12 mouse cellular contexts compared by ENCODE assay signal in genomic region chr16:55571106-55571505, GRCm38 (mm10).
DNase-seq lines count a peak whose midpoint lies in the region; ATAC-seq and TF ChIP-seq lines count a peak whose summit lies in the region.
"Had no signal": no experiment of that assay in that cellular context is flagged by ENCODE, and none has a peak within 500 bp of the region (broad histone marks: within the 10 kb centered on the region; RNA-seq: fewer than 3 reads in every experiment).

No protein-coding gene starts in this region.

- H3K4me3 ChIP-seq in intestine, embryonic 14.5 days (ENCODE audit: low read depth, low read length), result no peak overlapping the region
- H3K4me3 ChIP-seq in intestine, postnatal 0 days (ENCODE audit: low read depth, low read length), result no peak overlapping the region
- no peak overlapping the region for H3K4me3 ChIP-seq in intestine, embryonic 15.5 days (replicated peaks)
- H3K4me3 ChIP-seq in lung, embryonic 16.5 days (ENCODE audit: low read length), result no peak overlapping the region
- H3K4me3 ChIP-seq: forebrain, embryonic 15.5 days; layer of hippocampus, adult 2 months had no signal

- H3K4me2 ChIP-seq in intestine, embryonic 14.5 days (ENCODE audit: low read length), result no peak overlapping the region
- no peak overlapping the region for H3K4me2 ChIP-seq in intestine, postnatal 0 days (replicated peaks; ENCODE audit: low read depth)
- no peak overlapping the region for H3K4me2 ChIP-seq in intestine, embryonic 15.5 days (replicated peaks)
- H3K4me2 ChIP-seq in lung, embryonic 16.5 days (ENCODE audit: low read depth, low read length), result no peak overlapping the region
- H3K4me2 ChIP-seq: forebrain, embryonic 15.5 days had no signal

- 46% methylated on average over 7 of the region's 7 CpGs for WGBS in intestine, embryonic 14.5 days
- WGBS in intestine, postnatal 0 days, result 57% methylated on average over 7 of the region's 7 CpGs
- 51% methylated on average over 7 of the region's 7 CpGs for WGBS in intestine, embryonic 15.5 days
- WGBS in lung, embryonic 16.5 days, result 35% methylated on average over 7 of the region's 7 CpGs

- H3K27me3 ChIP-seq in intestine, embryonic 14.5 days (replicated peaks; ENCODE audit: control insufficient read depth, insufficient read depth, low read length), result no peaks in the 10 kb centered on the region
- H3K27me3 ChIP-seq in intestine, postnatal 0 days (replicated peaks; ENCODE audit: control insufficient read depth, insufficient read depth, low read length), result no peaks in the 10 kb centered on the region
- H3K27me3 ChIP-seq in intestine, embryonic 15.5 days (replicated peaks), result no peaks in the 10 kb centered on the region
- H3K27me3 ChIP-seq in lung, embryonic 16.5 days (ENCODE audit: control insufficient read depth, insufficient read depth, low read depth, low read length), result no peaks in the 10 kb centered on the region
- H3K27me3 ChIP-seq: forebrain, embryonic 15.5 days had no signal

- no peak for DNase-seq in intestine, embryonic 14.5 days (ENCODE audit: low spot score)
- DNase-seq in fibroblast of lung, adult 2 months (ENCODE audit: low read depth), result peak; percentile 11
- DNase-seq in thymus, postnatal 10 days (ENCODE audit: low spot score in 2 of 2), result no peak
- DNase-seq in ovary, postnatal 10 days (ENCODE audit: low spot score), result no peak
- no peak for DNase-seq in adrenal gland, postnatal 25 days
- DNase-seq: cerebellum, adult 11 months; thymus, adult 18-20 months had no signal

- H3K9me3 ChIP-seq in intestine, embryonic 14.5 days (ENCODE audit: control insufficient read depth, low read length), result no peaks in the 10 kb centered on the region
- H3K9me3 ChIP-seq in intestine, postnatal 0 days (ENCODE audit: control insufficient read depth), result no peaks in the 10 kb centered on the region
- no peaks in the 10 kb centered on the region for H3K9me3 ChIP-seq in intestine, embryonic 15.5 days
- H3K9me3 ChIP-seq in lung, embryonic 16.5 days (ENCODE audit: control insufficient read depth, low read length), result no peaks in the 10 kb centered on the region
- H3K9me3 ChIP-seq: forebrain, embryonic 15.5 days had no signal

- TF ChIP-seq CTCF in intestine, postnatal 0 days (IDR thresholded peaks at IDR 0.05; ENCODE audit: low read depth), result no peak

- H3K27ac ChIP-seq in intestine, embryonic 14.5 days (ENCODE audit: low read depth), result peak overlapping the region; percentile 51; the same call in 1 of the 2 replicates
- no peak overlapping the region for H3K27ac ChIP-seq in intestine, postnatal 0 days (ENCODE audit: low read depth, low read length)
- 0 out of 2 replicates have a peak overlapping the region, but pooled peaks have one; percentile 32 for H3K27ac ChIP-seq in intestine, embryonic 15.5 days
- H3K27ac ChIP-seq in lung, embryonic 16.5 days (ENCODE audit: low read length), result 0 out of 2 replicates have a peak overlapping the region, but pooled peaks have one; percentile 1
- H3K27ac ChIP-seq: forebrain, embryonic 15.5 days; layer of hippocampus, adult 2 months had no signal

- ATAC-seq in intestine, embryonic 14.5 days (replicated peaks; ENCODE audit: low FRiP score, low TSS enrichment, low read depth), result no peak
- ATAC-seq in intestine, postnatal 0 days, result no peak
- ATAC-seq in intestine, embryonic 15.5 days, result peak; percentile 48; the same call in 1 of the 2 replicates
- peak; percentile 91 for ATAC-seq in lung, embryonic 16.5 days (ENCODE audit: low read depth)
- ATAC-seq: forebrain, embryonic 15.5 days had no signal

- 0 out of 2 replicates have a peak, but pooled peaks cover 8% of the 10 kb centered on the region for H3K4me1 ChIP-seq in intestine, embryonic 14.5 days (replicated peaks; ENCODE audit: control insufficient read depth, insufficient read depth, low read length)
- H3K4me1 ChIP-seq in intestine, postnatal 0 days (replicated peaks; ENCODE audit: control insufficient read depth, insufficient read depth, low read length), result no peaks in the 10 kb centered on the region
- no peaks in the 10 kb centered on the region for H3K4me1 ChIP-seq in intestine, embryonic 15.5 days (replicated peaks)
- H3K4me1 ChIP-seq in lung, embryonic 16.5 days (replicated peaks; ENCODE audit: control insufficient read depth, insufficient read depth, low read length), result no peaks in the 10 kb centered on the region; the same call in 1 of the 2 replicates
- H3K4me1 ChIP-seq: forebrain, embryonic 15.5 days had no signal

- H3K36me3 ChIP-seq in intestine, embryonic 14.5 days (ENCODE audit: control insufficient read depth, insufficient read depth, low read length), result no peaks in the 10 kb centered on the region
- H3K36me3 ChIP-seq in intestine, postnatal 0 days (ENCODE audit: control insufficient read depth, insufficient read depth), result no peaks in the 10 kb centered on the region
- no peaks in the 10 kb centered on the region for H3K36me3 ChIP-seq in intestine, embryonic 15.5 days
- no peaks in the 10 kb centered on the region for H3K36me3 ChIP-seq in lung, embryonic 16.5 days (ENCODE audit: control insufficient read depth, insufficient read depth, low read length)
- H3K36me3 ChIP-seq: forebrain, embryonic 15.5 days had no signal

- no peak overlapping the region for H3K9ac ChIP-seq in intestine, embryonic 14.5 days (ENCODE audit: low read length)
- H3K9ac ChIP-seq in intestine, postnatal 0 days (ENCODE audit: low read depth, low read length), result no peak overlapping the region
- H3K9ac ChIP-seq in intestine, embryonic 15.5 days, result no peak overlapping the region
- H3K9ac ChIP-seq in lung, embryonic 16.5 days (ENCODE audit: low read length), result no peak overlapping the region
- H3K9ac ChIP-seq: forebrain, embryonic 15.5 days had no signal

Comparison
In these comparisons a context has a peak if more than half of its experiments do, and no peak if none do; other contexts are left out.
1. ATAC-seq: peak in intestine, embryonic 15.5 days (single experiment) and lung, embryonic 16.5 days (single experiment); none in intestine, embryonic 14.5 days (single experiment) and intestine, postnatal 0 days (single experiment).